Mouse (Mus musculus): ENCODE results near the gene Pts. TPM values are rescaled to one million over a fixed set of nuclear protein-coding genes. Genes with fewer than 3 reads are reported as not detected.

The Pts gene
- polyA plus RNA-seq, 1 experiment from 2014 or later, result 93.7 TPM

GRCm38 (mm10) chr9:50548936-50549335 lies 20.4 kb upstream of the Pts start:
- DNase-seq (ENCODE audit: low spot score), result no peak

GRCm38 (mm10) chr9:50547859-50548478 lies 19.4 kb upstream of the Pts start:
- H3K27me3 ChIP-seq (ENCODE audit: insufficient read depth, poor library complexity, severe bottlenecking), result no peaks in the 10 kb centered on the region
- H3K9me3 ChIP-seq, result no peaks in the 10 kb centered on the region
- no peak overlapping the region for H3K27ac ChIP-seq
- 59% methylated on average over 5 of the region's 5 CpGs for WGBS
- DNase-seq (ENCODE audit: low spot score), result no peak
- no peaks in the 10 kb centered on the region for H3K36me3 ChIP-seq
- H3K4me3 ChIP-seq, result no peak overlapping the region
- H3K4me1 ChIP-seq (replicated peaks), result no peaks in the 10 kb centered on the region

More at GRCm38 (mm10) chr9:50548936-50549335, 20.4 kb upstream of the Pts start:
- Histone ChIP-seq H3K27me3 (ENCODE audit: insufficient read depth, poor library complexity, severe bottlenecking) (no peaks in the 10 kb centered on the region), H3K36me3 (no peaks in the 10 kb centered on the region), H3K4me3 (no peak overlapping the region), H3K27ac (no peak overlapping the region), H3K9me3 (no peaks in the 10 kb centered on the region), H3K4me1 (replicated peaks) (peaks cover under 1% of the 10 kb centered on the region; the same call in 1 of the 2 replicates)
- WGBS, result 90% methylated on average over 4 of the region's 4 CpGs

DNA sequence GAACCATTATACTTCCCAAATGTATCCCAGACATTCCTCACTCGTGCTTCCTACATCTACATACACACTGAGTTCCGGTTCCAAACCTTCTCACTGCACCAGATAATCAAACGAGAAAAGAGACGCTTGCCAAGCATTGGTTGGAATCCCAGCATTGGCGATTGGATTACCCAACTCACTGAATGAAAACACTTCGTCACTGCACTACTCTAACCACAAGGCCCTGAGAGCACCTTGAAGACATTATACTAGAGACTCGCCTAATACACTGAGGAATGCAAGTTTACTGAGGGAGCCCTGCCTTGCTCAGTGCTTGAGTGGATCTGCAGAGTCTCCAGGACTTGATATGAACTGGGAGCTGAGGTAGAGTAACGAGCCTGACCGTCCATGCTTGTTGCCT lies 13.9 kb upstream of the Pts start:
- no peak for DNase-seq (ENCODE audit: low spot score)
- no peaks in the 10 kb centered on the region for H3K27me3 ChIP-seq (ENCODE audit: insufficient read depth, poor library complexity, severe bottlenecking)
- 80% methylated on average over 9 of the region's 9 CpGs for WGBS
- H3K4me3 ChIP-seq, result no peak overlapping the region
- no peaks in the 10 kb centered on the region for H3K4me1 ChIP-seq (replicated peaks)
- H3K36me3 ChIP-seq, result no peaks in the 10 kb centered on the region
- H3K27ac ChIP-seq, result no peak overlapping the region
- H3K9me3 ChIP-seq, result no peaks in the 10 kb centered on the region

DNA sequence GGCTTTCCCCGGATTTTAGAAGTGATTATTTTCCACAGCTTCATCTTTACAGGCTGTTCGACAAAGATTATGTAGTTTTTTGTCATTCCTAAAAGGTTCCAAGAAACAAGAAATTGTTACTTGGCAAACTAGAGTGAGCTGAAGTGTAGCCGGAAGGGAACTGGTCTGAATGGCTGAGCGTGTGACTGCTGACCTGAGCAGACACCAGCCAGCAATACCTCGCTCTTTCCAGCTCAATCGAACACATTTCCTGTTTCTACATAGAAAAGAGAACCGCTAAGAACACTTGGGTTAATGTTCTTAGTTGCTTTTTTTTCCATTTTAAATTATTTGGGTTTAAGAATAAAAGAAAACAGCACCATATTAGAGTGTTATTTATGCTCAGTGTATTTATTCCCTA lies 11.6 kb upstream of the Pts start:
- Histone ChIP-seq H3K27ac (no peak overlapping the region), H3K27me3 (ENCODE audit: insufficient read depth, poor library complexity, severe bottlenecking) (no peaks in the 10 kb centered on the region), H3K4me3 (no peak overlapping the region), H3K9me3 (no peaks in the 10 kb centered on the region), H3K4me1 (replicated peaks) (no peaks in the 10 kb centered on the region), H3K36me3 (no peaks in the 10 kb centered on the region)
- no peak for DNase-seq (ENCODE audit: low spot score)
- WGBS, result 78% methylated on average over 7 of the region's 7 CpGs

- H3K4me3 ChIP-seq, result no peak overlapping the region
These were observed 8.8 kb upstream of the Pts start for GRCm38 (mm10) chr9:50537295-50537694.

DNA sequence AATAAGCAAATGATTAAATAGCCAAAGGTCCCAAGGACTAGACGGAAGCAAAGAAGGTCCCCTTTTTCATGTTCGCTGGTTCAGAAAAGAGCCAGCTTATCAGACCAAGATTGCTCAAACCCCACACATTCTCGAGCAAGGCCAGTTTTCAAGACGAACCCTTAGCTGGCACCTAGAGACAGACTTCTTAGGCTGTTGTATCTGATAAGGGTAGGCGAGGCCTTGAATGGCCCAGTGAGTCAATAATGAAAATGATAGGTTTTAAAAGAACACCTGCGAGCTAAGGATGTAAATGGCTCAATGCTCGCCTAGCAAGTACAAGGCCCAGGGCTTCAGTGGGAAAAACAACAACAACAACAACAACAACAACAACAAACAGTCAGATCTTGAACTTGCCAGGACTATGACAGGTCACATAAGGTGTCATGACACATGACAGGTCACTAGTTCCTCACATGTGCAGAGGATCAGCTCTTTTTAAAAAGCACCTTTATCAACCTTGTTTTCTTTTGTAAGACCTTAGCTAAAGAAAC lies 8.1 kb upstream of the Pts start:
- 79% methylated on average over 7 of the region's 7 CpGs for WGBS
- no peak for DNase-seq (ENCODE audit: low spot score)
- H3K27me3 ChIP-seq (ENCODE audit: insufficient read depth, poor library complexity, severe bottlenecking), result no peaks in the 10 kb centered on the region

More at GRCm38 (mm10) chr9:50537295-50537694, 8.8 kb upstream of the Pts start:
- Histone ChIP-seq H3K27ac (no peak overlapping the region), H3K27me3 (ENCODE audit: insufficient read depth, poor library complexity, severe bottlenecking) (no peaks in the 10 kb centered on the region), H3K36me3 (no peaks in the 10 kb centered on the region), H3K9me3 (no peaks in the 10 kb centered on the region), H3K4me1 (replicated peaks) (no peaks in the 10 kb centered on the region)
- DNase-seq (ENCODE audit: low spot score), result no peak
- 88% methylated on average over 4 of the region's 4 CpGs for WGBS

DNA sequence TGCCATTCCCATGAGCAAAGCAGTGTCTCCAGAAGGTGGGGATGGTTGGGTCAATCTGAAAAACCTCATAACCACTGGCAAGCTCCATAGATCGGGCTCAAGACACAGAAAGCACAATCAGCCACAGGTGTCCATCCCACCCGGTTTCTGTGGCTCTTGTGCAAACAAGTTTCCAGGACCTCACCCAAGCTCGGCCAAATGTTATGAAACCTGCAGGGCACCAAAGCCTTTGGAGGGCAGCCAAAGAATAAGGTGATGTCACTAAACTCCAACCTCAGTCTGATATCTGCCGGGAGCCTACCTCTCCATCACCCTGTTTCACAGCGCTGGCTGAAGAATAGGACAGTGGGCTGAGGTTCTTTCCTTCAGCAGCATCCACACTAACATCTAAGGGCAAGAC lies 7.4 kb upstream of the Pts start:
- Histone ChIP-seq H3K36me3 (no peaks in the 10 kb centered on the region), H3K4me1 (replicated peaks) (no peaks in the 10 kb centered on the region), H3K4me3 (no peak overlapping the region), H3K27ac (no peak overlapping the region), H3K27me3 (ENCODE audit: insufficient read depth, poor library complexity, severe bottlenecking) (no peaks in the 10 kb centered on the region), H3K9me3 (no peaks in the 10 kb centered on the region)
- WGBS, result 90% methylated on average over 5 of the region's 5 CpGs
- DNase-seq (ENCODE audit: low spot score), result no peak

More for the DNA sequence above, 8.1 kb upstream of the Pts start:
- H3K4me3 ChIP-seq, result no peak overlapping the region
- no peaks in the 10 kb centered on the region for H3K9me3 ChIP-seq
- no peaks in the 10 kb centered on the region for H3K4me1 ChIP-seq (replicated peaks)
- H3K27ac ChIP-seq, result no peak overlapping the region
- H3K36me3 ChIP-seq, result no peaks in the 10 kb centered on the region

GRCm38 (mm10) chr9:50533791-50534190 lies 5.3 kb upstream of the Pts start:
- 78% methylated on average over 3 of the region's 3 CpGs for WGBS
- Histone ChIP-seq H3K27me3 (ENCODE audit: insufficient read depth, poor library complexity, severe bottlenecking) (no peaks in the 10 kb centered on the region), H3K9me3 (no peaks in the 10 kb centered on the region), H3K4me1 (replicated peaks) (no peaks in the 10 kb centered on the region), H3K36me3 (no peaks in the 10 kb centered on the region), H3K27ac (no peak overlapping the region), H3K4me3 (no peak overlapping the region)
- DNase-seq (ENCODE audit: low spot score), result no peak

- 86% methylated on average over 11 of the region's 11 CpGs for WGBS
- DNase-seq (ENCODE audit: low spot score), result no peak
These were observed 4.8 kb upstream of the Pts start for GRCm38 (mm10) chr9:50533328-50533727.

GRCm38 (mm10) chr9:50530890-50531289 lies 2.4 kb upstream of the Pts start:
- DNase-seq (ENCODE audit: low spot score), result no peak
- Histone ChIP-seq H3K4me3 (no peak overlapping the region), H3K9me3 (no peaks in the 10 kb centered on the region), H3K27me3 (ENCODE audit: insufficient read depth, poor library complexity, severe bottlenecking) (no peaks in the 10 kb centered on the region), H3K4me1 (replicated peaks) (peaks cover 17% of the 10 kb centered on the region), H3K36me3 (no peaks in the 10 kb centered on the region), H3K27ac (no peak overlapping the region)
- WGBS, result 51% methylated on average over 2 of the region's 2 CpGs

More at GRCm38 (mm10) chr9:50533328-50533727, 4.8 kb upstream of the Pts start:
- no peaks in the 10 kb centered on the region for H3K9me3 ChIP-seq
- H3K36me3 ChIP-seq, result no peaks in the 10 kb centered on the region
- H3K4me3 ChIP-seq, result no peak overlapping the region
- no peak overlapping the region for H3K27ac ChIP-seq
- H3K4me1 ChIP-seq (replicated peaks), result no peaks in the 10 kb centered on the region
- H3K27me3 ChIP-seq (ENCODE audit: insufficient read depth, poor library complexity, severe bottlenecking), result no peaks in the 10 kb centered on the region

DNA sequence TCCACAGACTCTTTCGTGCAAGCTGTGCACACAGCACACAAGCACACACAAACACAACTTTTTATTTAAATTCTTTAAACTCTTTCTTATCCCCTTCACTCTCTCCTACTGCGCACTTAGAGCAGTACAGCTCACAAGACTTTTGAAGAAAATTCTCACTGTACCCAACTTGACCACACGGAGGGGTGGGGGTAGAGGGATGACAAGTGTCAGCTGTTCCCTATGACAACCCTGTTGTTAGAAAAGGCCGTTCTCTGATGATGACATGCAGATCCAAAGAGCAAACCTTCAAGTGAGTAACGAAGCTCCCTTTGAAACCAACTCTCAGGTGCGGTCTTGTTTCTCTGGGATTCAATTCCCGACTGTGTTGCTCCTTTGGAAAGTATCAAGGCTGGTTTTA lies 664 bp downstream of the Pts start:
- peaks cover 17% of the 10 kb centered on the region for H3K4me1 ChIP-seq (replicated peaks)
- H3K4me3 ChIP-seq, result peak overlapping the region; percentile 82
- H3K27ac ChIP-seq, result peak overlapping the region; percentile 92; the same call in 1 of the 2 replicates
- no peaks in the 10 kb centered on the region for H3K9me3 ChIP-seq
- H3K27me3 ChIP-seq (ENCODE audit: insufficient read depth, poor library complexity, severe bottlenecking), result no peaks in the 10 kb centered on the region
- peaks cover 11% of the 10 kb centered on the region for H3K36me3 ChIP-seq
- no peak for DNase-seq (ENCODE audit: low spot score)
- 48% methylated on average over 7 of the region's 7 CpGs for WGBS

GRCm38 (mm10) chr9:50525585-50525984 lies 2.9 kb downstream of the Pts start:
- peaks cover 16% of the 10 kb centered on the region for H3K36me3 ChIP-seq
- WGBS, result 83% methylated on average over 5 of the region's 5 CpGs

DNA sequence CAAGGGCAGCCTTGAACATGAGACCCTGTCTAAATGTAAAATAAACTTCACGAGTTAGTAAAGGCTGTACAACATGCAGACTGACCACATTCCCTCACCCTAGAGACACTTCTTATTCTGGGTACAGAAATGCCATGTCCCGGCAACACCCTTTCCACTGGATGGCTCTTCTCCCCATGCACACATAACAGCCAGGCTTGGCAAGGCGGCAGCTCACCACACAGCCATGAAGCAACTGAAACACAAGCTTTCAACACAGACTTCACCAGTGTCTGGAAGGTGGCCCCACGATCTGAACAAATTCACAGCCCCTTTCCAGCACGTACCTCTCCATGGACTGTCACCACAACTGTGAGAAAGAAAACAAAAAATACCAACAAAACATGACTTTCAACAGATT lies 3.6 kb downstream of the Pts start:
- no peaks in the 10 kb centered on the region for H3K9me3 ChIP-seq
- no peak for DNase-seq (ENCODE audit: low spot score)
- 87% methylated on average over 5 of the region's 5 CpGs for WGBS
- H3K4me1 ChIP-seq (replicated peaks), result peaks cover 17% of the 10 kb centered on the region
- H3K27ac ChIP-seq, result no peak overlapping the region
- no peaks in the 10 kb centered on the region for H3K27me3 ChIP-seq (ENCODE audit: insufficient read depth, poor library complexity, severe bottlenecking)
- H3K36me3 ChIP-seq, result peaks cover 16% of the 10 kb centered on the region
- H3K4me3 ChIP-seq, result no peak overlapping the region

More at GRCm38 (mm10) chr9:50525585-50525984, 2.9 kb downstream of the Pts start:
- Histone ChIP-seq H3K9me3 (no peaks in the 10 kb centered on the region), H3K4me3 (no peak overlapping the region), H3K27ac (no peak overlapping the region), H3K4me1 (replicated peaks) (peaks cover 17% of the 10 kb centered on the region), H3K27me3 (ENCODE audit: insufficient read depth, poor library complexity, severe bottlenecking) (no peaks in the 10 kb centered on the region)
- DNase-seq (ENCODE audit: low spot score), result no peak
